Mouse (Mus musculus) kidney, adult 2 months (tissue): Measurements from ENCODE around the gene Ell.

ENCODE experiments used
- CTCF ChIP-seq: fragments of 200-500 bp; conservative IDR thresholded peaks from 2 replicates; pipeline ENCODE4 v1.5.1; 2011; ENCODE audit warnings: low read depth, mild to moderate bottlenecking, control low read depth, low read length, moderate library complexity, mixed read lengths; ENCODE audit not compliant: insufficient read depth, insufficient read length
- POLR2A ChIP-seq: fragments of 200-500 bp; IDR thresholded peaks from one replicate; pipeline ENCODE4 v1.6.1; 2011; ENCODE audit warnings: low read depth, low read length, control low read depth

DNA sequence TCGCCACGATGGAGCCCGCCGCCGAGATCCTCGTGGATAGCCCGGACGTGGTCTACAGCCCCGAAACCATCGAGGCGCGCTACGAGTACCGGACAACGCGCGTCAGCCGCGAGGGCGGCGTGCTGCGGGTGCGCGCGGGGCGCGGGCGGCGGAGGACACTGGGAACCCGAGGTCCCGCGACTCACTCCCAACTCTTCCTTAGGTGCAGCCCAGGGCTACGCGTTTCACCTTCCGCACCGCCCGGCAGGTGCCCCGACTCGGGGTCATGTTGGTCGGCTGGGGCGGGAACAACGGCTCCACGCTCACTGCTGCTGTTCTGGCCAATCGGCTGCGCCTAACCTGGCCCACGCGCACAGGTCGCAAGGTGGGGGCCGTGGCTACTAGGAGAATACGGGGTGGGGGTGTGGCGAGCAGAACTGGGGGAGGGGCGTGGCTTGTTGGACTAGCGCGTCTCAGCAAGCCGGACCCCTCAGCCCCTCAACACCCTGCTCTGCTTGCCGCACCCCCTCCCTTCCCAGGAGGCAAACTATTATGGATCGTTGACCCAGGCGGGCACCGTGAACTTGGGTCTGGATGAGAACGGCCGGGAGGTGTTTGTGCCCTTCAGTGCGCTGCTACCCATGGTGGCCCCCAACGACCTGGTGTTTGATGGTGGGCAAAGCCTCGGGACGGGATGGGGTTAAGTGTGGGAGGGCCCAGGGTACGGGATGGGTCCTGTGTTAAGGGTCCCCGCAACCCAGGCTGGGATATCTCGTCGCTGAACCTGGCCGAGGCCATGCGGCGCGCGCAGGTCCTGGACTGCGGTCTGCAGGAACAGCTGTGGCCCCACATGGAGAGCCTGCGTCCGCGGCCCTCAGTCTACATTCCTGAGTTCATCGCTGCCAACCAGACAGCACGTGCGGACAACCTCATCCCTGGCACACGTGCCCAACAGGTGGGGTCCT, 55.6 kb downstream of the Ell start:
- TF ChIP-seq POLR2A (no peak), CTCF (no peak)
